Mouse (Mus musculus) forebrain, embryonic 14.5 days (tissue): Measurements from ENCODE around the gene Gm11559. TPM values are rescaled to one million over a fixed set of nuclear protein-coding genes. Genes with fewer than 3 reads are reported as not detected.
A peak's percentile ranks its signal among the peaks of the same experiment; 100 is the strongest.
"Not testable (repeated sequence)": the region's sequence is repeated elsewhere in the genome, so short reads cannot be mapped to it uniquely, and the experiment has no call there.

Experiments used
- ATAC-seq: fragments of 200-750 bp; cut with Nextera tagmentation; 2 replicates; pipeline ENCODE4 v1.8.0; 2017; ENCODE audit warnings: mild to moderate bottlenecking, moderate library complexity
- DNase-seq: peaks from one replicate; pipeline ENCODE4 v3.0.0-alpha.2; 2015; ENCODE audit warnings: low spot score
- H3K27ac ChIP-seq: fragments of 300-500 bp; sonication (generic); 2 replicates; pipeline ENCODE4 v1.5.1; 2014; ENCODE audit warnings: low read depth, mild to moderate bottlenecking, control low read depth, low read length, moderate library complexity
- H3K27me3 ChIP-seq: fragments of 300-500 bp; sonication (generic); replicated peaks from 2 replicates; pipeline ENCODE4 v1.6.1; 2014; ENCODE audit warnings: low read length, control low read depth, mixed read lengths; ENCODE audit not compliant: control insufficient read depth, insufficient read depth
- H3K36me3 ChIP-seq: fragments of 300-500 bp; sonication (generic); 2 replicates; pipeline ENCODE4 v1.6.1; 2014; ENCODE audit warnings: low read length, control low read depth; ENCODE audit not compliant: control insufficient read depth, insufficient read depth
- H3K4me1 ChIP-seq: fragments of 300-500 bp; sonication (generic); 2 replicates; pipeline ENCODE4 v1.6.1; 2014; ENCODE audit warnings: antibody characterized with exemption, low read length, control low read depth; ENCODE audit not compliant: control insufficient read depth, insufficient read depth
- H3K4me2 ChIP-seq: fragments of 300-500 bp; sonication (generic); 2 replicates; pipeline ENCODE4 v1.6.1; 2014; ENCODE audit warnings: mild to moderate bottlenecking, control low read depth, low read length
- H3K4me3 ChIP-seq: fragments of 300-500 bp; sonication (generic); 2 replicates; pipeline ENCODE4 v1.5.1; 2014; ENCODE audit warnings: low read depth, low read length, control low read depth
- H3K9ac ChIP-seq: fragments of 300-500 bp; sonication (generic); 2 replicates; pipeline ENCODE4 v1.6.1; 2014; ENCODE audit warnings: mild to moderate bottlenecking, low read length, control low read depth, moderate library complexity
- H3K9me3 ChIP-seq: fragments of 300-500 bp; sonication (generic); replicated peaks from 2 replicates; pipeline ENCODE4 v1.6.1; 2016; ENCODE audit warnings: low read length, control low read depth, mixed read lengths; ENCODE audit not compliant: control insufficient read depth
- WGBS: fragments of 180-500 bp; shearing (Covaris S2); extraction: QIAGEN DNeasy Blood & Tissue Kit; methylation state at CpG from one replicate; pipeline ENCODE4 v1.1.7; 2014; 5-methylcytosine and 5-hydroxymethylcytosine counted together
- polyA plus RNA-seq: library from polyadenylated mRNA; unstranded; fragments of >200 nt; fragmentation: Nextera tagmentation; extraction: Ambion mirVana; gene quantifications from 2 replicates; pipeline ENCODE4 v1.2.1, GENCODE M21; 2014

The Gm11559 gene
- not detected in 2 replicates for polyA plus RNA-seq

DNA sequence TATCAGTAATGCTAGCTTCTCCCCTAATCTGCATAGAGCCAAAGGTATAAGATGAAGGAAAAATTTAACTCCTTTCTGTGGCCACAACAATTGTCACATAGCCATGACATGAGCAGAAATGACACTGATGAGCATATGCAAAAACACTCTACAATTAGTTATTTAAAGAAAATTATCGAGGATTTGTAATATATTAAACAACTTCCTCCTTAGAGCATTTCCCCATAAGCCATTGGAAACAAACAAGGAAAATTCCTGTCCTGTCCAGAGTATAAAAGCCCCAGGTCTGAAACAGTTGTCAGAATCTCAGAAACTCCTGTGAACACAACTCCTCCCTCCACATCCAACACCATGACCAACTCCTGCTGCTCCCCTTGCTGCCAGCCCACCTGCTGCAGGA is at the start of gene Gm11559:
TSS of gene Gm11559 (plus strand) at position 301 of the 400 bp plus-strand sequence.
- not testable (repeated sequence) for ATAC-seq

DNA sequence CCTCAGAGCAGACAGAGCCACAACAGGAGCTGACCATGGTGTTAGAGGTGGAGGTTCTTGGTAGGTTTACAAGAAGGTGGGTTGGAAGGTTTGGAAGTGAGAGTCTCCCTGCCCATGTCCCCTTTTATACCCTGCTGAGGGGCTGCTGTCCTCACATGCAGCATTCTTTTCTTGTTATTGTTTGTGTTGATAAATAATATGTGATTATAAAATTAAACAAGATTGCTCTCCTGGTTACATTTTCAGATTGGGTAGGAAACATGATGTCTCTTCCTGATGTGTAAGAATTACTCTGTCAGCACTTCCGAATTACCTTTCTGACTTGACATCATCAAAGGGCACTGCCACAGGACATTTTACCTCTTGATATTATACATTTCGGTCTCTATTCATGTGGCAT is 48.7 kb upstream of the Gm11559 start, which contains the start of gene Gm11564:
TSS of gene Gm11564 (minus strand) at position 101 of the 400 bp plus-strand sequence.
- WGBS = 84% methylated on average over 2 of the region's 2 CpGs
- not testable (repeated sequence) for H3K9me3 ChIP-seq, ATAC-seq, H3K36me3 ChIP-seq, H3K4me3 ChIP-seq, DNase-seq, H3K4me1 ChIP-seq, H3K4me2 ChIP-seq, H3K27ac ChIP-seq, H3K27me3 ChIP-seq, H3K9ac ChIP-seq

More for the DNA sequence above, at the start of gene Gm11559:
- H3K4me2 ChIP-seq, H3K9me3 ChIP-seq, DNase-seq, H3K27ac ChIP-seq, H3K9ac ChIP-seq, H3K36me3 ChIP-seq, H3K27me3 ChIP-seq, H3K4me1 ChIP-seq, H3K4me3 ChIP-seq: not testable (repeated sequence)
- WGBS = 53% methylated on average over 1 of the region's 1 CpGs

DNA sequence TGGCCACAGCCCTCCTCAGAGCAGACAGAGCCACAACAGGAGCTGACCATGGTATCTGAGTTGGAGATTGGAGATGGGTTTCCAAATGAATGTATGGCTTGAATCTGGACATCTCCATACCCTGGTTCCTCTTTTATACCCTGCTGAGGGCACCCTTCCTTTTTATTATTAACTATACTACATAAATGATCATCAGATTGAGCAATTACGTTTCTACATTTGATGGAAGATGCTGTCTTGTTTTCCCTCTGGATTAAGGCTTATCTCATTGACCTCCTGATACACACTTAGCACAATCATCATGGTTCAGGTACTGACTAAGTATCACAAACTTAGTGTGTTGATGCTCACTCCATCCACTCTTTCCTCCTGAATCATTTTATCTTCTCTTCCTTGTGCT is 26.3 kb upstream of the Gm11559 start, which contains the start of gene 2300003K06Rik:
TSS of gene 2300003K06Rik (minus strand) at position 101 of the 400 bp plus-strand sequence.
- Histone ChIP-seq H3K27ac (no peak within 1 kb of the TSS), H3K27me3 (no peaks in the 10 kb centered on the region), H3K4me3 (no peak within 1 kb of the TSS), H3K4me2 (no peak within 1 kb of the TSS), H3K9ac (no peak within 1 kb of the TSS), H3K4me1 (no peaks in the 10 kb centered on the region), H3K9me3 (no peaks in the 10 kb centered on the region), H3K36me3 (no peaks in the 10 kb centered on the region)
- 75% methylated on average over 1 of the region's 1 CpGs for WGBS
- ATAC-seq (no peak), DNase-seq (no peak)

DNA sequence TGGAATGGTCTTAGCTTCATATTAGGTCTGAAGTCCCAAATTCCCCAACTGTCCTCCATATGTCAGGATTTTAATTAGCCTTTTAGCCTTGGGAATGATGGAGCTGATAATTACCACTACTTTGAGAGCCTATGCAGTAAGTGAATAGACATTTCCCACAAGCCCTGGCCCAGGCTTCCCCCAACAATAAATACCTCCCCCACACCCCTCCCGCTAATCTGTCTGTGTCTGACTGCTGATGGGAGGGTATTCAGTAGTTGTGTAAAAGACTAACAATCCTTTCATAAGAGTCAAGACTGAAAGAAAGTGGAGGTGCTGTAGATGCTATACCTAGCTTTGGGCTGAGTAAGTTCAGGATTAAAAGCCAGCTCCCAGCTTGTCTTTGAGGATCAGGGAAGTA is 22.1 kb upstream of the Gm11559 start:
- H3K9me3 ChIP-seq = no peaks in the 10 kb centered on the region
- H3K27me3 ChIP-seq = no peaks in the 10 kb centered on the region
- DNase-seq = peak; percentile 1
- H3K4me1 ChIP-seq = no peaks in the 10 kb centered on the region
- no peaks in the 10 kb centered on the region for H3K36me3 ChIP-seq
- H3K27ac ChIP-seq = no peak overlapping the region
- no peak overlapping the region for H3K9ac ChIP-seq
- WGBS = 12% methylated on average over 1 of the region's 1 CpGs
- H3K4me3 ChIP-seq = no peak overlapping the region
- no peak for ATAC-seq
- no peak overlapping the region for H3K4me2 ChIP-seq

DNA sequence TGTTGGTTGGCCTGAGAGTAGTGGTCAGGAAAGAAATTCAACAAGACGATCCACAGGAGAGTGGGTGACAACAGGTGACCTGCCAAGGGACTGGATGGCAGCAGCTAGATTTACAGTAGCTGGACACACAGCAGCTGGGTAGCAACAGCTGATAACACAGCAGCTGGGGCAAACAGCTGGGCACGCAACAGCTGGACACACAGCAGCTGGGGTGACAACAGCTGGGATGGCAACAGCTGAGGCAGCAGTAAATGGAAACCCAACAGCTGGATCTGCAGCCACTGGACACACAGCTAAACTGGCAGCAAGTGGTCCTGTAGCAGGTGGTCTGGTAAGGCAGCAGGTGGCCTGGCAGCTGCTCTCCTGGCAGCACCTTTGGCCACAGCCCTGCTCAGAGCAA is 17.5 kb upstream of the Gm11559 start:
- no peaks in the 10 kb centered on the region for H3K4me1 ChIP-seq
- H3K36me3 ChIP-seq = no peaks in the 10 kb centered on the region
- H3K4me3 ChIP-seq = no peak overlapping the region
- no peak overlapping the region for H3K27ac ChIP-seq
- H3K27me3 ChIP-seq = no peaks in the 10 kb centered on the region
- H3K9me3 ChIP-seq = no peaks in the 10 kb centered on the region
- ATAC-seq (no peak), DNase-seq (no peak)
- H3K4me2 ChIP-seq = no peak overlapping the region
- H3K9ac ChIP-seq = no peak overlapping the region
- 87% methylated on average over 2 of the region's 2 CpGs for WGBS

DNA sequence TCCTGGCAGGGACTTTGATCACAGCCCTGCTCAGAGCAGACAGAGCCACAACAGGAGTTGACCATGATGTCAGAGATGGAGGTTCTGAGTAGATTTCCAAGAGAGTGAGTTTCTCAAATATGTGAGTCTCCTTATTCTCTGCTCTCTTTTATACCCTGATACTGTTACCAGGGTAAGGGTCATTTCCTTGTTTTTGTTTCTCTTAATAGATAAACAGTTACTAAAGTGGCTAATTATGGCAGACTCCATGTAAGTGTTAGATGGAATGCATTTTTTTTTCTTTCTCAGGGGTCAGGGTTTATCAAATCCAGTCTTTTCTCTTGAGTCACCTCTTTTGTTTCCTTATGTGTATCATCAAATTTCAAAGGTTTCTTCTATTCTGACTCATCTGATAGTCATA is 12.8 kb upstream of the Gm11559 start, which contains the start of gene Krtap4-16:
TSS of gene Krtap4-16 (minus strand) at position 101 of the 400 bp plus-strand sequence.
- no peaks in the 10 kb centered on the region for H3K4me1 ChIP-seq
- no peaks in the 10 kb centered on the region for H3K9me3 ChIP-seq
- ATAC-seq (no peak), DNase-seq (no peak)
- H3K36me3 ChIP-seq = no peaks in the 10 kb centered on the region
- no peak within 1 kb of the TSS for H3K4me2 ChIP-seq
- H3K27me3 ChIP-seq = no peaks in the 10 kb centered on the region
- no peak within 1 kb of the TSS for H3K4me3 ChIP-seq
- H3K27ac ChIP-seq = no peak within 1 kb of the TSS
- H3K9ac ChIP-seq = no peak within 1 kb of the TSS

DNA sequence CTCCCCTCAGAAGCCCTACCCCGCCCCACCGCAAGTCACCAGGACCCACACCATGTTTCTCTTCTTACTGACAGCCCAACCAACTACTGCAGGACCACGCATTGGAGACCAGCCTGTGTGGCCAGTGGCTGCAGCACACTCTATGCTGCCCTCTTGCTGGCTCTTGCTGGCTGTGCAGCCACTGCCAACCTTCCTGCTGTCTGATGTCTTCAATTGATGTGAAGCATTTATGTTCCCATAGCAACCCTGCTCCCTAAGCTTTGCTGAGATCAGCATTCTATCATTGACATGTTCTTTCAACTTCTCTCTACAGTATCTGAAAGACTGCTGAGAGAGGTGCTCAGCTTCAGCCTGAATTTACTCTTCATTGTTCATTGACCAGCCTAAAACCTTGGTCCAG is 10.2 kb upstream of the Gm11559 start:
- ATAC-seq (no peak), DNase-seq (peak; percentile 60)
- whole genome bisulfite sequencing = 55% methylated on average over 3 of the region's 3 CpGs
- Histone ChIP-seq H3K9ac (no peak overlapping the region), H3K27ac (no peak overlapping the region), H3K4me1 (no peaks in the 10 kb centered on the region), H3K4me2 (no peak overlapping the region), H3K9me3 (no peaks in the 10 kb centered on the region), H3K4me3 (no peak overlapping the region), H3K36me3 (no peaks in the 10 kb centered on the region), H3K27me3 (no peaks in the 10 kb centered on the region)

DNA sequence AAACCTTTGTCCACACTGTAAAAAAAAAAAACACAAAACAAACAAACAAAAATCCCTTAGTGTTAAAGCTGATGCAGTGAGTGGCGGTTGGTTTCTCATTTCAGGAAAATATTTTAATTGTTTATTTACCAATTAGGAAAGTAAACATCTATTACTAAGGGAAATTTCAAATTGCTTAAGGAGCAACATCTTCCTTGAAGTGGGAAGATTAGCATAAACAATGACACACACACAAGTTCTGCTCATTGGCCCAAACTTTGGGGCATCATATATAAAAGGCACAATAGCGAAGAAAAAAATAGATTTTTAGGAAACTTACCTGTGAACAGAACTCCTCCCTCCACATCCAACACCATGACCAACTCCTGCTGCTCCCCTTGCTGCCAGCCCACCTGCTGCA is 6.7 kb upstream of the Gm11559 start, which contains the start of gene Gm11568:
TSS of gene Gm11568 (plus strand) at position 301 of the 400 bp plus-strand sequence.
- Histone ChIP-seq H3K4me2 (no peak within 1 kb of the TSS), H3K4me1 (no peaks in the 10 kb centered on the region), H3K27me3 (no peaks in the 10 kb centered on the region), H3K4me3 (no peak within 1 kb of the TSS), H3K27ac (no peak within 1 kb of the TSS), H3K36me3 (no peaks in the 10 kb centered on the region), H3K9ac (no peak within 1 kb of the TSS), H3K9me3 (no peaks in the 10 kb centered on the region)
- WGBS = 87% methylated on average over 2 of the region's 2 CpGs
- no peak for ATAC-seq
- no peak for DNase-seq

DNA sequence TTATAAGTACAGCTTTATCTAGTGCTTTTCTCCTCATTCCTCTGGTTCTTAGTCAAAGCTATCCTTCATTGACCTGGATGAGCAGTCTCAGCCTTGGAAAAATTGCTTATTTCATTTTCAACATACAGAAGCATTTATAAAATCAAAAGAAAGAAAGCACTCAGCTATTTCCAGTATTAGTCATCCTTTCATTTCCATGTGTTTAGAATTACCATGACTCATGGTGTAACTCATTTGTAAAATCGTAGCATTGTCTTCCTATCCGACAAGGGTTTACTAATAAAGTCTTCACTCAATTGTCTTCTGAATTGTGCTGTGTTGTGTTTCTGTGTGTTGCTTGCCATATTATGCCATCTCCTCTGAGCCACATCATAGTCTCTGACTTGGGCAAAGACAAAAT is 5.5 kb upstream of the Gm11559 start:
- no peak overlapping the region for H3K27ac ChIP-seq
- no peaks in the 10 kb centered on the region for H3K9me3 ChIP-seq
- no peaks in the 10 kb centered on the region for H3K4me1 ChIP-seq
- no peak overlapping the region for H3K4me3 ChIP-seq
- H3K4me2 ChIP-seq = no peak overlapping the region
- no peaks in the 10 kb centered on the region for H3K36me3 ChIP-seq
- DNase-seq (no peak), ATAC-seq (no peak)
- 60% methylated on average over 2 of the region's 2 CpGs for WGBS
- H3K9ac ChIP-seq = no peak overlapping the region
- no peaks in the 10 kb centered on the region for H3K27me3 ChIP-seq
